Mouse (Mus musculus) layer of hippocampus, adult 8-10 months (tissue): ENCODE results near the gene Fbxo33. TPM values are rescaled to one million over a fixed set of nuclear protein-coding genes. Genes with fewer than 3 reads are reported as not detected.
"Not testable (repeated sequence)": the region's sequence is repeated elsewhere in the genome, so short reads cannot be mapped to it uniquely, and the experiment has no call there.

Experiments
- DNase-seq, 2 experiments: peaks; one replicate each; pipeline ENCODE4 v3.0.0; 2022; ENCODE audit warnings: low spot score in 2 of 2
- total RNA-seq, 4 experiments: library from RNA; stranded (reverse); gene quantifications; 2 replicates each; pipeline ENCODE4 v1.2.4; 2022

The Fbxo33 gene
- 10 to 100 TPM; 49.3 to 71.1 (median 61.7) TPM for total RNA-seq

GRCm38 (mm10) chr12:59219325-59220225 lies at the start of gene Fbxo33:
Fbxo33 (minus strand) TSS chr12:59219725.
- DNase-seq, result peak; percentile 95 to 96

DNA sequence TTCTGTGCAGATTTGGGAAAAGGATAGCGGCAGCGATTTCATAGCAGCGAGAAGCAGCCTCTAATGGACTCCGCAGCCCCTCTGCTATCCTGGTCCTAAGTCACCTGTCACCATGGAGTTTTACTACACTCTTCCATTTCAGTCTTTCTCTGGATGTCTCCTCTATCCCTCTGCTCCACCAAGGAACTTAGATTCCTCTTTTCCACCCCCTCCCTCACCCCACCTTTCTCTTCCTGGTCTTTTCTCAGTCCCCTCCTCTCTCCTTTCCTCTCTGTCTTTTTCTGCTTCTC lies 46.4 kb upstream of the Fbxo33 start:
- DNase-seq, result no peak

DNA sequence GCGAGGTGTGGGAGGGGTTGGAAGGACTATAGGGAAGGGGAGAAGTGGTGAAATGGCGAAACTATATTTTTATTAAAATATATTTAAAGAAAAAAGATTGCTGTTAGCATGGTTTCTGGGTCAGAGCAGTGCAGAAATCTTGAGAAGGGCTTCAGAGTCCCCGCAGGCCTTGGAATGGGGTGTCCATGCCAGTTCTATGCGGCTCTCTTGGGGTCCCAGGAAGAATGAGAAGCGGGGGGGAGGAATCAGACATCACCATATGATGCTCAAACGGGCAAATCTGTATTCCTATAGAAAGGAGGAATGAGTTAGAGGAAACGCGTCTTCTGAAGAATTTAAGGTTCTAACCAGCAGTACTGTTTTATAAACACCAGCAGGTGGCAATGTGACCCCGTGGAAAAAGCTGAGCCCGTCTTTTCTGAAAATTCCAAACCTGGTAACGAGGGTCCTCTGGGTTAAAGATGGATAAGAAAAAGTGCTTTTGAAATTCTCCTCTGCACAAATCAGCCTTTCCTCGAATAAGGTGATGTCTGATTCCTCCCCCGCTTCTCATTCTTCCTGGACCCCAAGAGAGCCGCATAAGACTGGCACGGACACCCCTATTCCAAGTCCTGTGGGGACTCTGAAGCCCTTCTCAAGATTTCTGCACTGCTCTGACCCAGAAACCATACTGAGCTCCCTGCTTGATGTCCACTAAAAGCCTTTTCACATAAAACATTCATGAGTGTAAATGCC lies 45.8 kb upstream of the Fbxo33 start:
- peak; percentile 37 to 62 for DNase-seq

DNA sequence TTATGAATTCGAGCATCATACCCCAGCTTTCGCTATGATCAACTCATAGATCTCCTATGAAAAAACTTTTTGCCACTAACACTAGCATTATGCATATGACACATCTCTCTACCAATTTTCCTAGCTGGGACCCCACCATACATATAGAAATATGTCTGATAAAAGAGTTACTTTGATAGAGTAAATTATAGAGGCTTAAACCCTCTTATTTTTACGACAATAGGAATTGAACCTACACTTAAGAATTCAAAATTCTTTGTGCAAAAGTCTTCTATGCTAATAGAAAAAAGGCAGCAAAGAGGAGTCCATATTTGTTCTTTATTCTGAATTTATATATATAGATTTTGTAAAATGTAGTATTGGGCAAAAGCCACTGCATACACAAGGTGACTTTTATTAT lies 43.3 kb upstream of the Fbxo33 start:
- no peak for DNase-seq

DNA sequence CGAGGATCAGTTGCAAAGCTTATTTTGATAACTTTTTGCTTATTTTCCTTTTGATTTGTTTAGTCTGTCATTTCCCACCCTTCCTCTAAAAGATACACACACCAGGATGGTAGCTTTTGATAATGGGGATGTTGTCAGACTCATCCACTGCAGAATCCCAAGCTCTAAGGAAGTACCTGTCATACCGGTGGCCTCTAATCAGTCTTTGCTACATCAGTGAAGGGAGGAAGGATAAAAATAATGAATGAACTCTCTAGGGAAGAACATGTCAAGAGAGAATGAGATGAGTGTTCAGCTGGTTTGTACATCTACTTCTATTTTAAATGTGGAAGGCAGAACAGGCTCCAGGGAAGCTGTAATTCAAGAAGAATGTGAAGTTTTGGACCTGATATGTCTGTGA lies 41.3 kb upstream of the Fbxo33 start:
- DNase-seq, result no peak

DNA sequence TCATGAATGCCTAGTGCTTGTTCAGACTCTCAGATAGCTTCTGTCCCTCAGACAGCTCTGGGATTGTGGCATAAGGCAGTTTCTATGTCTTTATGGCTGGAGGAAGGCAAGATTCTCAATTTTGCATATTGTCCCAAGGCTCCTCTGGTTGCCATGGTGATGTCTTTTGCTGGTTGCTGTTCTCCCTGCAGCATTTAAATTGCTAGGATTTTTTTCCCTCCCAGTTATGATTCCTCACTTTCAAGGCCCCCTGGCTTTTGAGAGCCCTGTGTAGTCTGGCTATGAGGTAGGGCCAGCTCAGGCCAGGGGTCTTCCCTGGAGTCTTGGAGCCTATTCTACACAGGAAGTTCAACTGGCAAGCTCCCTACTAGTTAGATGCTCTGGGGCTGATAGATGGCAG lies 40.8 kb upstream of the Fbxo33 start:
- DNase-seq, result peak; percentile 46 to 48

- DNase-seq, result no peak
These were observed 39.5 kb upstream of the Fbxo33 start for GRCm38 (mm10) chr12:59259015-59259414.

DNA sequence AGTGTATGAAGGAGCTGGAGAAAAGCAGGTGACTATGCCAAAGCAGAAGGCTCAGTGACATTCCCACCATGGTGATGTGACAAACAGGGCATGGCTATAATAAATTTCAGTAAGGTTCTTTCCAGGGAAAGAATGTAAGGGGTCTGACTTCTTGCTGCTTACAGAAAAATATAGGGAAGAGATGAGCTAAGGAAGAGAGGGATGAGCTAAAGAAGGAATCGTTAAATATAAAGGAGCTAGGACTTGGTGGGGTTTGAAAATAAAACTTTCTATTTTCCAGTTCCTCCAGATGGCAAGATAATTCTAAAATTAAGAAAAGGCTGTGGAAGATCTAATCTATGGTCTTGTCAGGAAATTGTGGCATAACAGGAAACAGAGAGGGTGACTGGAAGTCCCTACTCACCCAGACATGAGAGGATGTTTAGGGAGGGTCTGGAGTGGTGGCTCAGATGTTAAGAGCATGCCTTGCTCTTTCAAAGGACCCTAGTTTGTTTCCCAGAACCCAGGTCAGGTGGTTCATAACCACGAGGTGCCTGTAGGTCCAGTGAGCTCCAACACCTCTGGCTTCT lies 30.8 kb upstream of the Fbxo33 start:
- DNase-seq, result no peak

- DNase-seq, result no peak
These were observed 29.4 kb upstream of the Fbxo33 start for GRCm38 (mm10) chr12:59248969-59249368.

DNA sequence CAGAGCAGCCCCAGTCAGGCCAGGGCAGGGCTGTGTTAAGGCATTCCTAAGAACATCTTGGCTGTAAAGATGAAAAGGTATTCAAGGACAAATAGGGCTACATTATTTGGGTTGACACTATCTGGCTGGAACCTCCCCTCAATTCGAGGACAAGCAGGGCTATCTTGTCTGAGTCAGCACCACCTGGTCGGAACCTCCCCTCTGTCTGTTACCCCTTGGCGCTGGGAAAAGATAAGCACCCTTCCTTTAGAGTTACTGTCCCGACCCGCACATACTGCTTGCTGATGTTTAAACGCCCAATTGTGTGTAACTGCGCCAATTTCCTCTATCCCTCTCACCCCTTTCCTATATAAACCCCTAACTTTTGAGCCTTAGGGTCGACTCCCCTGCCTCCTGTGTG lies 21.5 kb upstream of the Fbxo33 start:
- not testable (repeated sequence) for DNase-seq

DNA sequence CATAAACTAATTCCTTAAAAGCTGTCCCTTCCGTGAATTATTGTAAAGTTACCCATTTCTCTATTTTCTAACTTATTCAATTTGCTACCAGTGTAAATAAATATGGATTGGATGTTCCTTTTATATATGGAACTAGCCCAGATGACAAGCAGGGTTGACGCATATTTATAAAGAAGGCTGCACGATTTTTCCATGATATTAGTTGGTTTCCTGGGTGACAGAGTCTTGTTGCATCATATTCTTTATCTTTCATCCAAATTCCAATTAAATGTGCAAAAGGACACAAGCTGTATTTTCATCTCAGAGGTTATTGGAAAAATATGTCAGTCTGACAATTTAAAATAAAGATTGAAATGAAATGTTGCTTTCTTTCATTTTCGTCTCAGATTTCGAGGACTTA lies 18.9 kb upstream of the Fbxo33 start:
- DNase-seq, result no peak

DNA sequence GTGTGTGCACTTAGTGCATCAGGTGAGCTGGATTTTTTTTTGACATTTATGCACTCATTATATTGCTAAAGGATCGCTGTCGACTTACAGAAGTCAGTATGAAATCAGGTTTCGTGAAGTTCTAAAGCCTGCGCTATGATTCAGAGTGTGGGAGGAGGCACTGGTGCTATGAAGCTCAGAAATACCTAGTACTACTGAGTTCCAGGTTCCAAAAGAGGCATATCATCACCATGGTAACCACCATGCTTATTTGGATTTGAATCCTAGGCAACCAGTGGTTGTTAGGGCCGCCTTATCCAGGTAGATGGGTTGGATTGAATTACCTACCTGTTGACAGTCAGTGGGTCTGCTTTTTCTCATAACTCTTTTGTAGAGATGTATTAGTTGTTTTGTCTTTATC lies 8.9 kb upstream of the Fbxo33 start:
- DNase-seq, result peak; percentile 33 to 58

GRCm38 (mm10) chr12:59218640-59219321 lies 744 bp downstream of the Fbxo33 start:
- DNase-seq, result peak; percentile 34 to 51

DNA sequence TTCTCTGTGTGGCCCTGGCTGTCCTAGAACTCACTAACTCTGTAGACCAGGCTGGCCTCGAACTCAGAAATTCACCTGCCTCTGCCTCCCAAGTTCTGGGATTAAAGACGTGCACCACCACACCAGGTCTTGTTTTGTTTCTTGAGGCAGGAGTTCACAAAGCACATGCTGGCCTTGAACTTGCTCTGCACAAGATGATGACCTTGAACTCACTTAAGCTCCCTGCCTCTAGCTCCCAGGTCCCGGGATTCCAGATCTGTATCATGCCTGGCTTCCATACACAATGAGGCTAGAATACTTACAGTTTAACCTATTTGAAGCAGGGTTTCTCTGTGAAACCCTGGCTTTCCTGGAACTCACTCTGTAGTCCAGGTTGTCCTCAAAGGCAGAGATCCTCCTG lies 2.2 kb downstream of the Fbxo33 start:
- DNase-seq, result no peak

DNA sequence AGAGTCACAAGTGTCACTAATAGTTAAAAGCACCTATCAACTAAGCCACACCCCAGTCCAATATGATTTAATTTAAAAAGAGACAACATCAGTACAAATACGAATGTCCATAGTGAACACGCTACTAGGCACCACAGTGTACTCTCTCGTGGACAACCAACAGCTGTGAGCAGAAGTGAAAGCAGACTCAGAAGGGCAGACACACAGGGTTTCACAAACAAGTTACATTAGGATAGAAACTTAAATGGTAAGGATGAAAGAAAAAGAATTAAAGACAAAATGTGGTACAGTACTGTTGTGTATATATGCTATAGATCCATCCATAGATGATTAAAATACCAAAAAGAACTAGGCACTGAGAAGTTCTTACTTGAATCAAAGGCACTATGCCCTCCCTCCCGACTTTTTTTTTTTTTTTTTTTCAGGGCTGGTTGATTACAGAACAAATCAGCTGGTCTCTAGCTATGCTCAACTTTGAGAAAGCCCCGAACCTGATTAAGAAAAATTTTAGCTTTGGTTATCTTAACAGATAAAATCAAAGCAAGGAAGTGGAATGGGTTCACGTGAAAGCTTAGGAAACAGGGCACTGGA lies 2.8 kb downstream of the Fbxo33 start:
- DNase-seq, result no peak

GRCm38 (mm10) chr12:59216176-59216575 lies 3.3 kb downstream of the Fbxo33 start:
- no peak for DNase-seq

DNA sequence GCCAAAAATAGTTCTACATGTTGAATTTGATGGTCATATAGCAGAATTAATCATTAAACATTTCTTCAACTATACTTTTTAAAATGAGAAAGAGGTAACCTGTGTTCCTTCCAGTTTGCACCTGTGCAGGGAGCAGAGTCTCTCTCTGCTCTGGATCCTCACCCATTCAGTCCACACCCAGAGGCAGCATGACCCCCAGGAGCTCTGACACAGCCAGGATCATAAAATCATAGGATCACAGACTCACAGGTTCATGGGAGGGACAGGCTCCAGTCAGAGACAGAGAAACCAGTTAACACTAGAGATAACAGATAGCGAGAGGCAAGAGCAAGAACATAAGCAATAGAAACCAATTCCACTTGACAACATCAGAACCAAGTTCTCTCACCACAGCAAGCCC lies 11.7 kb downstream of the Fbxo33 start:
- no peak for DNase-seq

- no peak for DNase-seq
These were observed 12.5 kb downstream of the Fbxo33 start for GRCm38 (mm10) chr12:59207000-59207390.

DNA sequence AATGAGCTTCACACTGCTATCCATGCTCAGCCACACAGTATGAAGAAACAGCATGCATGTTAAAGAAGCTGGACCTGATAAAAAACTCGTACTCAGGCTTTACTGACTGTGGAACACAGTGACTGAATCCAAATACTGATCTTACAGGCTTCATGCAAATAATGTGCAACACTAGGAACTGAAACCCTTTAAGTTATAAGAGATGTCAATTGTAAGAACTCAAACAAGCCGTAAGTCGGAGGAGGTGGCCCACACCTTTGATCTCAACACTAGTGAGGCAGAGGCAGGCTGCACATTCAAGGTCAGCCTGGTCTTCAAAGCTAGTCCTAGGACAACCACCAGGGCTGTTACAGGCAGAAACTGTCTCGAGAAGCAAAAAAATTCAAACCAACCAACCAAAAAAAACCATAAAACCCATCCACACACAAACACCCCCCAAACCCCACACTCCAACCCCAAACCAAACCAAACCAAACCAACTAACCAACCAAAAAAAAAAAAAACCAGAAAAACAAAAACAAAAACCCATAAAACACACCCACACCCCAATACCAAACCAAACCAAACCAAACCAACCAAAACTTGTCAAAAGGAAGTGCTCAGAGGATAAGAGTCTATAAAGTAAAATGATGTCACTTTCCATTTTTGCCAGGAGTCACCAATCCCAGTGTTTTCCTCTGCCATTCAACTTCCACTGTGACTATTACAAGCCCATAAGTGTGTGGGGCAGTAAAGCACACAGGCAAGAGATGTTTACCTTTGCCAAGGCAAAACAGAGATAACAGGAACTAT lies 13.1 kb downstream of the Fbxo33 start:
- DNase-seq, result no peak

- no peak for DNase-seq
These were observed 14.0 kb downstream of the Fbxo33 start for GRCm38 (mm10) chr12:59205571-59205970.

DNA sequence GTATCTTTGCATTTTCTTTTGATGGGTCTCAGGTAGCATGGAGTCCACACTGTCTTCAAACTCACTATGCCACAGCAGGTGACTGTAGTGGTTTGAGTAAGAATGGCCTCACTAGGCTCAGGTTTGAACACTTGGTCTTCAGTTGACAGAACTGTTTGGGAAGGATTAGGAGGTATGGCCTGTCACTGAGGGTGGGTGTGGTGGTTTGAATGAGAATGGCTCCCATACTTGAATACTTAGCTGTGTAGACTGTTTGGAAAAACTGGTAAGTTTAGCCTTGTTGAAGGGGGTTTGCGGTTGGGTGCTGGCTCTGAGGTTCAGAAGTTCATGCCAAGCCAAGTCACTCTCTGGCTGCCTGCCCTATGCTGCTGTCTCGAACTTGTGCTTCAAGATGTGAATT lies 20.2 kb downstream of the Fbxo33 start:
- DNase-seq, result no peak
